Mouse (Mus musculus) heart, postnatal 36 days (tissue): ENCODE results near the gene Eral1. TPM values are rescaled to one million over a fixed set of nuclear protein-coding genes. Genes with fewer than 3 reads are reported as not detected.

Experiments
- DNase-seq, 2 experiments: peaks; one replicate each; pipeline ENCODE4 v3.0.0; 2021 to 2022
- intact Hi-C: fragments of 180-260 bp; cut with DNase I; formaldehyde crosslinking; loops from one replicate; pipeline ENCODE4 v1.15.1; 2025
- total RNA-seq, 2 experiments: library from RNA; stranded (reverse); gene quantifications; 2 replicates each; pipeline ENCODE4 v1.2.3; 2021

Eral1 gene
- total RNA-seq, result 10 to 100 TPM; 26.2 to 28.4 TPM

DNA sequence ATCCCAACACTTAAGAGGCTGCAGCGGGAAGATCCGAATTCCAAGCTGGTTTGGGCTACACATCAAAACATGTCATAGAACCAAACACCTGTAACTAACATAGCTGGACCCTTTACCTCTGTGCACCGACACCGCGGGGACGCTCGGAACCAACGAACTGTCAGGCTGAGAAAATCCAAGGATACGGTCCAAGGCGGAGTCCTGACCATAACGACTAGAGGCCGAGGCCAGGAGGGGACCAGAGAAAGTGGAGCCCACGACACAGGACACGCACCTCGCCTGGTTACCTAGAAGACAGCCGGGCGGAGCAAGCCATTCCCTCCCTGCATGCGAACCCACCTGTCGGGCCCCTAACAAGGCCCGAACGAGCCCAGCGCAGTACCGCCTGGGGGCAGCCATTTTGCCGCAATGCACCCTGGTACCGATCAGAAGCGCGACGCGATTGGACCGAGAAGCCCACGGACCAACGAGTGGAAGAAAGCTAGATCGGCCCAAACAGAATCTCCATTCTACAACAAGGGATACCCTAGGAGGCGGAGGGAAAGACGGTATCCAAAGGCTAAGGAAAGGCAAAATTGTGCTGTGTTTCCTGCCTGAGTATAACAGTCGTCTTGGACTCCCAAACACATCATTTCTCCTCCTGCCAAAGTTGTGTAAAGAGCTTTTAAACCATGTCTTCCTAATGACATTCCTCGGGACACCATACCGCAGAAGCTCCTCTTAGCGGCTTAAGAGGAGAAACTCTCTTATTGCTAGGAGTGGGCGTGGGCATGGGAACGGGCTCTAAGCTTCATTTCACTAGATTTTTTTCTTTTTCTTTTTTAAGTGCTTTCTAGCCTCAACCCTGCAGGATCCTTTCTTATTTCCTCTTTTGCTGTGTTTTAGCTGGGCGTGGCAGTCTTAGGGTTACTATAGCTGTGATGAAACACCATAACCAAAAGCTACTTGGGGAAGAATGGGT is at the start of gene Eral1:
TSS of gene Eral1 (minus strand) at position 423 of the 961 bp plus-strand sequence.
- DNase-seq, result peak; percentile 83
- intact Hi-C loops, result loop anchor here (5.0 kb wide), 1 partner anchor 82 kb away; no protein-coding TSS in a partner anchor

DNA sequence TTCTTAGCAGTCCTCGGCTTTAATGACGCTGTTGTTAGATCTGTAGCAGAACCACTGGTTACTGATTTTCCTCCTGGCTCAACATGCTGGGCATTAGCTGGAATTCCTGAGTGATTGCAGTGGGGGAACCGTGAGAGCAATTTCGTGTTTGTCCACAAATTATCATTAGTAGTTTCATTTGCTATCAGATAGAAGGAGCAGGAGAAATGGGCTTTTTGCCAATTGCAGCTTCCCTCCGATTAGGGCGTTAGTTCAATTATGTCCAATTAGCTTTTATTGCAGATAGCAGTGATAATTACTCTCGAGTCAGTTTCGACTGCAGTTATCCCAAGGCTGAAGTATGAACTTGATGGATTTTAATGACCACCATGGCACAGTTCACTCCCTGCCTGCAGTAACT is 49.3 kb upstream of the Eral1 start:
- intact Hi-C loops, result no loop called here
- DNase-seq, result no peak

DNA sequence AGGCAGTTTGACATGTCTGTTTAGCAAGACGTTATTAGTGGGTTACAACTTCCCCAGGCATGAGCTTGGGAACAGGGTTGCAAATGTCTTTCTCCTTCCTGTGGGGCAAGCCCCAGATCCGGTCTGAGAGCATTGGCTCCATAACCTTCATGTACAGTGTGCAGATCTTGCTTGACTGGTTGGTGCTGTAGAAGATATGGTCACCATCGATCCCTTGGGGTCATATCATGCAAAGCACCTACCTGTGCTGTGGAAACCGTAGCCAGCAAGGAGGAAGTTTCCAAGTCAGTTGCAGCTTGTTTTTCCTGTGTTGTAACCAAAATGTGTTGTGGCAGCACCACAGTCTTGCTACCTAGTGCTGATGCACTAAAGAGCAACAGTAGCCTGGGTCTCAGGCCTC is 46.6 kb upstream of the Eral1 start:
- intact Hi-C loops, result no loop called here
- DNase-seq, result no peak

DNA sequence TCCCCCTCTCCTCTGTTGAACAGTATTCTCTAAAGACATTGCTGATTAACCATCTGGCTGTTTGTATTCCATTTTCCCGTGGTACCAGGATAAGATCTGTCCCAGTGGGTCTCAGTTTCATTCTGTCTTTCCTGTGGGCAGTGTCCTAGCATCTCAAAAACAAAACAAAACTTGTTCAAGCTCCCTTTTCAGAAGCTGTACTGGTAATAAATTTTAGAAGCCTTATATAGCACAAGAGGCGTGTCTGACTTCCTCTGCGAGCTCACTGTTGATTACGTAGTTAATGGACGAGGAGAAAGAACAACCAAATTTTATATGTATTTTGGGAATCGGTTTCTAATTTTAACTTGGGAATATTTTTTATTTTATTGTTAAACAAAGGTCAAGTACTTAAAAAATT is 45.5 kb upstream of the Eral1 start:
- no peak for DNase-seq
- intact Hi-C loops, result no loop called here

DNA sequence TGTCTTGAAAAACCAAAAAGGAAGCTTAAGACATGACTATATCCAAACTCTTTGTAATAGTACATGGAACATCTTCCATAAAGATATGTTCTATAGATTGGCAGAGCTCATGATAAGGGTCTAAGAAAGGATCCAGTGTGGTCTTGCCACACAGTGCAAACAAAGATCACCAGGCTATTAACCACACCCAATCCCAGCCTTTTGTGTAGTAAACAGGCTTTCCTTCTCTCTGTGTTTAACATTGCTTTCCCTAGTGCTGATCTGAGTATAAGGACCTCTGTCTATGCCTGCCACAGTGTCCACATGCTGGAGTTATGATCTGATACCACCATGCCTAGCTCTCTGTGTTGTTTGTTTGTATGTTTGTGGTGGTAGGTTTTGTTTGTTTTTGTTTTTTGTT is 43.6 kb upstream of the Eral1 start:
- no peak for DNase-seq
- intact Hi-C loops, result no loop called here

DNA sequence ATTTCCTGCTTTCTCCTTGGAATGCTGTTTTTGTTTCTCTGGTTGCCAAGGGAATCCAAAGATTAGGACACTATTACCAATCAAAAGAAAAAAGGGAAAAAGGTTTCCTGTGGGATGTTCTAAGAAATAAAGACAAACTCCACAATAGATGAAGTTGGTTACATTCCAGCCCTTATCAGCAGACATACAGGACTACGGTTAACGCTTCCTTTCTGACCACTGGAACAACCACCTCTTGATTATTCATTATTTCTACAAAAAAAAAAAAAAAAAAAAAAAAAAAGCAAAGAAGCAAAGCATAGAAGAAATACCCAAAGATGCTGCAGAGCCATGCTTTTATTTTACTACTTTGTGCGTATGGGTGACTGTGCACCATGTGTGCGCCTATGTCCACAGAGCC is 42.6 kb upstream of the Eral1 start:
- intact Hi-C loops, result no loop called here
- DNase-seq, result no peak

DNA sequence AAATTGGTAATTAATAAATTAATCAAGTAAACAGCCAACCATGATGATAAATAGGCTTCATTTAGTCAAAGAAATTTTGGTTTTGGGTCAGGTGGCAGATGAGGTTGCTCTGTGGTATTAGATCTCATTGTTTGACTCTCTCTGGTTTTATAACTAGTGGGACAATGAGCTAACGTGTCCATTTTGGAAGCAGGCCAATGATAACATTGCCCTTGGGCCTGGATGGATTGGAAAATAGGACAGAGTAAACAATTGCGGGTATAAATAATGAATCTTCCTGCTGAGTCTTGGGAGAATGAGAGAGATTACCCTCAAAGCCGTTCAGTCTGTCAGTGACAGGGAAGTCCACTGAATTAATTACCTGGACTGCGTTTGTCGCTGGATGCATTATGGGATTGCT is 41.0 kb upstream of the Eral1 start:
- intact Hi-C loops, result no loop called here
- peak in 1 of 2 experiments; percentile 27 for DNase-seq

DNA sequence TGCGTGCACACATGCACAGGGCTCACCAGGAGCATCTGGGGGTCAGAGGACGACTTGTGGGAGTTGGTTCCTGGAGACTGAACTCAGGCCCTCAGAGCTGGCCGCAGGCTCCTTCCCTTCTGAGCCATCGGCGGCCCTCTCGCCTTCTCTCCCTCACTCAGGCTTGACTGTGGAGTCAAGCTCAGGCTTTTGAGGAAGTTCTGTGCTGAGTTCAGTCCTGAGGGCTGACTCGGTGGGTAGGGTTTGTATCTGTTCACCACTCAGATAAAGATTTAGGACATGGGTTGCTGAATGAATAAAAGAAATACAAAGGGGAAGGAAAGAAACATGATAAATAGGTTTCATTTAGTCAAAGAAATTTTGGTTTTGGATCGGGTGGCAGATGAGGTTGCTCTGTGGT is 39.7 kb upstream of the Eral1 start:
- intact Hi-C loops, result no loop called here
- no peak for DNase-seq

DNA sequence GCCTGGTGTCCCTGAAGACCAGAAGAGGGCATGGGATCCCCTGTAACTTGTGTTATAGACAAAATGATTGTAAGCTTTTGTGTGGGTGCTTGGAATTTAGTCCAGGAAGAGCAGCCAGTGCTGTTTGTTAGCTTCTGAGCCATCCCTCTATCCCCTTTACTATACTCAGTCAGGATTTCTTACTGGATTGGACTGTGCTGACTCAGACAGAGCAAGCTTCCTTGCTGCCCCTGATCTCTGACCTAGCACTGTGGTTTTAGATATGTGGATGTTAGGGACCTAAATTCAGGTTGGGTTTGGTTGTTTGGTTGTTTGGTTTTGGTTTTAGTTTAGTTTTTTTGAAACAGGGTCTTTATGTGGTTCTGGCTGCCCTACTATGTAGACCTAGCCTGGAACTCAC is 38.3 kb upstream of the Eral1 start:
- intact Hi-C loops, result no loop called here
- DNase-seq, result no peak

DNA sequence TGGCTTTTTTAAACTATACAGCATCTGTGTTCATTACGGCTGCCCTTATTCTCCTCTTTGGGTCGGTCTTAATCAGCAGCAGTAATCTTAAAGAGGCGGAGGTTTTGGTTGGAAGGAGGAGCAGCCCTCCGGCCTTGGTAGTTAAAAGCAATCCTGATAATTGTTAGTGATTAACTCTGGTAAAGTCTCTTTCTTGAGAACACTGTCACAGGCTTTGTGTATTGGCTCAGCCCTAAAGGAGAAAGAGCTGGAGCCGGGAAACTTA is 35.9 kb upstream of the Eral1 start:
- intact Hi-C loops, result no loop called here
- no peak for DNase-seq

DNA sequence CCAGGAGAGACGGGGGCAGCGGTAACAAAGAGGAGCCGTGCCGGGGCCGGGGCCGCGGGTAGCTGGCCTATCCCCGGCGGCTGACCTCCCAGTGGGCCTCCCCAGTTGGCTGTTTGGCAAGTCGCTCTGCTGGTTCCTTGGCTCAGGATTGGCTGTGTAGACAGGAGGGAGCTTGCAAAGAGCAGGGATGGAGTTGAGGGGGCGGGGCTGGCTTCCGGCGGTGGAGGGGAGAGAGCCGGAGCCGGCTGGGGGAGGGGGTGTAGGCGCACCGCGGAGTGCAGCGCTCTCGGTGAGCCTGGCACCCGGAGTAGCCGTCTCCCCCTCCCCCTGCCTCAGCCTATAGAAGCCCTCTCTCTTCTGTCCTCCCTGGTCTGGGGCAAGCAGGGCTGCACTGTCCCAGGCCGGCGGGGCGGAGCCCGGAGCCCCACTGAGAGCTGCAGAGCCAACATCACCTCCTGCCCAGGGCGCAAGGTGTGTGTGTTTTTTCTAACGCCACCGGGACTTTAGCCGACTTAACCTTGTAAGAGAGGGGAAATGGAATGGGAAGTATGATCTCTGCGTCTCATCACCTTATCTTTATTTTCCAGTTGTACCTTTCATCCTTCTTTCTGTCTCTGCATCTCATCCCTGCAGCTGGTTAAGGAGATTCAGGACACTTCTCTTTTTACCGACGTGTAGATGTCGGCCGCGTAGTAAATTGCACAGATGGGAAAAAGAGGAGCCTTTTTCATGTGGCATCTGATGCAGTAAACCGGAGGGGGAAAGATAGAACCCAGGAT is 35.4 kb upstream of the Eral1 start:
- intact Hi-C loops, result no loop called here
- peak; percentile 86 to 89 for DNase-seq

DNA sequence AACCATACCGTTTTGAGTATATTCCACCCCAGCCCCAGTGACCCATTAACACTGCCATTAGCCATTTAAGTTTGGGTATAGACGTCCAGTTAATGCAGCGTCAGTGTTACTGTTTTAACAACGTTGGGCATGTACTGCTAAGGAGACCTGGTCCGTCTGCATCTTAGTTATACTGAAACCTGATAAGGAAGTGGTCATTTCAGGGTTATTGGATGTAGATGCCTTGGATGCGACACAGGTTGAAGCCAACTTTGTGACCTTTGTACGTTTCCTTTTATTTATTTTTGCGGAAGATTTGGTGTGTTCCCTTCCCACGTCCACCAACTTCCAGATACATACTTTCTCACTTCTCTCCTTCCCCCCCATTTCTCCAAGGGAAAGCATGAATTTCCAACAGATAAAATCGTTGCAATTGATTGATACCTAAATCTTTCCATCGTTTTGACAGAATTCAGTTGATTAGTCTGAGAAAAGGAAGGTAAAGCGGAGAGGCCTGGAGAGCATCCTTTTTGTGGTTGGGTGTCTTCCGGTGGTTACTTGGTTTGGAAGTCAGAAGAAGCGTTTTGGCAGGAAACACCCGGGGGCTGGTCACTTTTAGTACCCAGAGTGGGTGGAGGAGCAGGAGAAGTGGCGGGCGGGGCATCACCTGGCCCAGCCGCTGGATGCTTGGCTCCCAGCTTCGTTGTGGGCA is 34.6 kb upstream of the Eral1 start:
- no peak for DNase-seq
- intact Hi-C loops, result loop anchor here (1.0 kb wide), 1 partner anchor 11 kb away; no protein-coding TSS in a partner anchor

DNA sequence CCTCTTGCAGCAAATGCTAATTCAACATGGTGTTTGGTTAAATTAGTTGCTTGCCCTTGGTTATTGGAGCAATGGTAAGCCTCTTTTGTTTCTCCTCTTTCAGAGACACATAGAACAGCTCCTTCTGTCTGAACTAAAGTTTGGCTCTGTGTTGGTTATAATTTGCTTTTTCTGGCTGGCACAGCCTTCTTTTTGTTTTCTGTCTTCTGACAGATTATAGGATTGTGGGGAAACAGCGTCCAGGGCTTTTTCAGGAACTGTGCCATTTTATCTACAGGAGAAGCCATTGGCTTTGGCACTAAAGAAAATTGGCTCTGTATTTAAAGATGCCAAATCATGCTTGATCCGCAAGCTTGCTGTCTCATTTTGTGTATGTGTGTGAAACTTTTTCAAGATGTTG is 33.4 kb upstream of the Eral1 start:
- intact Hi-C loops, result loop anchor here (1.0 kb wide), 1 partner anchor 9 kb away; no protein-coding TSS in a partner anchor
- DNase-seq, result no peak

DNA sequence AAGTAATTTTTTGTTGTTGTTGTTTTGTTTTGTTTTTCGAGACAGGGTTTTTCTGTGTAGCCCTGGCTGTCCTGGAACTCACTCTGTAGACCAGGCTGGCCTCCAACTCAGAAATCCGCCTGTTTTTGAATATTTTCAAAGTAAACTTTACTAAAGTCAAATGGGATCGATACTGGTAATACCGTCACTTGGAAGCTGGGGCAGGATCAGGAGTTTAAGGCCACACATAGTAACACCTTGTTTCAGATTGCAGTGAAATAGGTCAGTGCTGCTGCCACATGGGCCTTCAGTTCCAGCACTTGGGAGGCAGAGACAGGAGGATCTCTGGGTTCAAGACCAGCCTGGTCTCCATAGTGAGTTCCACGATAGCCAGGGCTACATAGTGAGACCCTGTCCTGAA is 24.3 kb upstream of the Eral1 start:
- intact Hi-C loops, result loop anchor here (1.0 to 5.0 kb wide), 3 partner anchors 10 to 53 kb away; no protein-coding TSS in a partner anchor
- no peak for DNase-seq

DNA sequence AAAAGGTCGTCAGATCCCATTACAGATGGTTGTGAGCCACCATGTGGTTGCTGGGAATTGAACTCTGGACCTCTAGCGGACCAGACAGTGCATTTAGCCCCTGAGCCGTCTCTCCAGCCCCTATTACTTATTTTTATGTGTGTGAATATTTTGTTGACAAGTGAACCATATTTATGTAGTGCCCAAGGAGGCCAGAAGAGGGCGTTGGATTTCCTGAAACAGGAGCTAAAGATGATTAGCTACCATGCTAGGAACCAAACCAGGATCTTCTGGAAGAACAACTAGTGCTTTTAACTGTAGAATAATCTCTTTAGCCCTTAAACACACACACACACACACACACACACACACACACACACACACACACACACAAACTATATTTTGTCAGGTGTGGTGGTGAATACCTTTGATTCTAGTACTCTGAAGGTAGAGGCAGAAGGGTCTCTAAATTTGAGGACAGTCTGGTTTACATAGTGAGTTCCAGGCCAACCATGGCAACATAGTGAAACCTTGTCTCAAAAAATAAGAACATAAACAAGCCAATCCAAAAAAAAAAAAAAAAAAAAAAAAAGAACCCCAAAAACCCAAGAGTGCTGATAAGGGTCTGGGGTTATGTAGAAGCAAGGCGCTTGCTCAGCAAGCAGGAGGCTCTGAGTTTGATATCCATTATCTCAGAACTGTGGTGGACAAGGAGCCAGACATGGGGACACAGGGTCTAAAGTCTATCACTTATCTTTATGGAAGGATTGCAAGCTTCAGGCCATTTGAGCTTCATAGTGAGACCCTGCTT is 23.0 kb upstream of the Eral1 start:
- intact Hi-C loops, result loop anchor here (5.0 kb wide), 2 partner anchors 34 to 54 kb away; no protein-coding TSS in a partner anchor
- no peak for DNase-seq

DNA sequence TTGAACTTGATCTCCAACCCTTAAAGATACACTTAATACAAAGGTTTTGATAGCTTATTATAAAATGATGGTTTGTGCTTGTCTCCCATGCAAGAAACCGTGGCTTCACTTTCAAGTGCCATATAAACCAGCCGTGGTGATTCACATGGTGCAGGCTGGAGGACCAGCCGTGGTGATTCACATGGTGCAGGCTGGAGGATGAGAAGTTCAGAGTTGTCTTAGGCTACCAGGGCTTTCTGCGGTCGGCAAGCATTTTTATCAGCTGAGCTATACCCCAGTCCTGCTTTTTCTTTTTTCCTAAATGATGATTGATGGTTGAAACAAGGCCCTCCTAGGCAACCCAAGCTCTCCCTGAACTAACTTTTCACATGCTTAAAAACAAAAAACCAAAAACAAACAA is 22.0 kb upstream of the Eral1 start:
- intact Hi-C loops, result loop anchor here (5.0 kb wide), 2 partner anchors 35 to 55 kb away; no protein-coding TSS in a partner anchor
- no peak for DNase-seq

DNA sequence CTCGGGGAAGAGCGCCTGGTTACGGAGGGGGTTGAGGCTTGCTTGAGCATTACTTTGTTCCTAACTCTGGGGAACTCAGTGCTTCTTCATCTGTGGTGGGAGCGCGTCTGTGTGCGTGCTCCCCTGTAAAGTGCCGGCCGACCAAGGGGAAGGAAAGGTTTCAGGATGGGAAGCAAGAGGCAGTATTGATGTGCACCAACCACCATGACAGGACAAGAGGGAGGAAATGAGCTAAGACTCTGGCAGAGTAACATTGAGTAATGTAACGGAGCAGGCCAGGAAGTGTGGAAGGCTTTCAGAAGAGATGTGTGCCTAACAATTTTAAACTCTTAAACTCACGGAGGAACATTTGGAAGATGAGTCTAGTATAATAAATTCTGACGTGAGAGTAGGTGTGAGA is 20.6 kb upstream of the Eral1 start:
- intact Hi-C loops, result loop anchor here (5.0 kb wide), 2 partner anchors 37 to 57 kb away; no protein-coding TSS in a partner anchor

DNA sequence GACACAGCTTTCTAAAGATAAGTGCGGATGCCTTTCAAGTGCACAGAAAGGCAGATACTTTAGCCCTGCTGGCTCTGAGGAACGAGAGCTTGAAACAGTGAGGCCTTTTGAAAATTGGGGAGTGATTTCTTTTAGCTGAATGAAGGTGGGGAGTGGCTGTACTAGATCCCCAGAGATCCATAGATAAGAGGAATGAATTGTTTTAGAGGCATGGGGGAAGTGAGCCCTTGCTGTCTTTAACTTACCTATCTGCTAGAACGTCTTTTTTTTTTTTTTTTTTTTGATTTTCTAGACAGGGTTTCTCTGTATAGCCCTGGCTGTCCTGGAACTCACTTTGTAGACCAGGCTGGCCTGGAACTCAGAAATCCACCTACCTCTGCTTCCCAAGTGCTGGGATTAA is 16.9 kb upstream of the Eral1 start:
- intact Hi-C loops, result no loop called here
- no peak for DNase-seq

More for the DNA sequence above, 20.6 kb upstream of the Eral1 start:
- DNase-seq, result no peak

DNA sequence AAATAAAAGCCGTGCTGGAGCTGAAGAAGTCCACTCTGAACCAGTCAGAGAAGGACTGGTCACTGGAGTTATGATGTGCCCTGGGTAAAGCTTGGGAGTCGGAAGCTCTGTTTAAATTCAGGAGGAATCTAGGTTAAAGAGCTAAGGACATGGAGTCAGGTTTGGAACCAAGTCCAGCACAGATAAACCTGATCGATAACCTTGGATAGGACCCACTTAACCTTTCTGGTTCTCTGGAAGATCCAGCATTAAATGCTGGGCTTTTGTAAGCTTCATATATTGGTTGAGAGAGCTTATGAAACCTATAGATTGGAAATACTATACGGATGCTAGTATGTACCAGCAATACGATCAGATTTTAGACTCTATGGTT is 14.9 kb upstream of the Eral1 start:
- intact Hi-C loops, result no loop called here
- DNase-seq, result no peak

DNA sequence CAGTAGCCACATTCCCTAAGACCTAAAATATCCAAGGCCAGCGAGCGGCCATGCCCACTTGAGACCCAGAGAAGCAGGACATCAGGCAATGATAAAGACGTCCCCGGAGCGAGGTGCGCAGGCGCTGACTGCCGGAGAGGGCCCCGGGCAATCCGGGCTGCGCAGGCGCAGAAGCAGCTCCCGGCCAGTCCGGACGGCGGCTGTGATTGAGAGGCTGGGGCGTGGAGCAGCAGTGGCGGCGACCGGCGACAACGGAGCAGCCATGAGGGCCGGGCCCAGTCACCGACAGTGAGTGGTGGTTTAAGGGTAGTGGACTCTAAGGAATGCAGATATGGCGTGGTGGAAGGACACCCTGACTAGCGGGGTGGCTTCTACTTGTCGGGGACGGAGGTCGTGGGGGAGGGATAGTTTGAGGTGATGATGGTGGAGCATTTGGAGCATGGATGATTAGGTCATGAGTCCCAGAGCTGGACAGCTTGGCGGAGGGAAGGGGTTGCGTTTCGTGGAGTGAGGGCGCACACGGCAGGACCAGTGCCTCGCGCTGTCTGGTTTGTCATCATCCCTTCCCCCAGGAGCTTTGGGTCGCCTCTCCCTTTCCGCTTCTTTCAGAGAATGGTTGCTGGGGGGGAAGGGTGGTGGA is 14.4 kb upstream of the Eral1 start, which contains the start of gene Fam222b:
TSS of gene Fam222b (plus strand) at position 157 of the 640 bp plus-strand sequence.
- intact Hi-C loops, result no loop called here
- peak; percentile 91 to 95 for DNase-seq
